Comparison of ENCODE assay signal across 8 mouse cellular contexts in the genomic region with DNA sequence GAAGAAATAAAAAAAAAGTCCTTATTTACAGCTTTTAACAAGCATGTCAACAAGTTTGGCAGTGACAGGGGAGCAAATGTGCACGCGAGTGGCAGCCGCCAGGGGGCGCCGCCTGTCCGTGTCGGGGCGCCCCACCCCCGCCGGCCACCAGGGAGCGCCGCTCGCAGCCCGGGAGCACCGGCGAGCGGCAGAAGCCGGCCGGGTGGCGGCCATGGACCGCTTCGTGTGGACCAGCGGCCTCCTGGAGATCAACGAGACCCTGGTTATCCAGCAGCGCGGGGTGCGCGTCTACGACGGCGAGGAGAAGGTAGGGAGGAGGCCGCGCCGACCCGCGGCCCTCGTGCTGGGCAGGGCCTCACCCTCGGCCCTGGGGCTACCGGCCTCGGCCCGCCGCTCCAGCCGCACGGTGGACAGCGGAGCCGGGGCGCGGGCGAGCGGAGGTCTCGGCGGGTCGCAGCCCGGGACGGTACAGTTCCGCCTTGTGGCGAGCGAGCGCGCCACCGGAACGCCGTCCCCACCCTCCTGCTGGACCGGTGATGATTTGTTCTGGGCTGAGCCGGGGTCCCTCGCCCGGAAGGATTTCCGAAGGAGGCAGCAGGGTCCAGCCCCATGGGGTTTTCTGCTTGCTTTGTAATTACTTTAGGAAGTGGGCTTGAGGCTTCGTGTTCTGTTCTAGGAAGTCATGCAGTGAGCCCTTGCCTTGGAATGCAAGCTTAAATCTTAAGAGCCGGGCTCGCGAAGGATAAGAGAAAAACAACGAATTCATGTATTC. TPM values are rescaled to one million over a fixed set of nuclear protein-coding genes. Genes with fewer than 3 reads are reported as not detected.
DNase-seq lines count a peak whose midpoint lies in the region; ATAC-seq and TF ChIP-seq lines count a peak whose summit lies in the region.

A gene (plus strand): TSS at position 150 of the 772 bp plus-strand sequence.

- TF ChIP-seq POLR2A in cortical plate, adult 2 months (IDR thresholded peaks at IDR 0.05; ENCODE audit: extremely low read depth, insufficient read depth, low read length), result no peak

- peak within 1 kb of the TSS; percentile 99 for H3K27ac ChIP-seq in cortical plate, adult 2 months (ENCODE audit: insufficient read depth, low read length)

- H3K4me1 ChIP-seq in cortical plate, adult 2 months (ENCODE audit: control insufficient read depth, insufficient read depth, low read length), result peaks cover under 1% of the 10 kb centered on the region; the same call in 1 of the 2 replicates

- TF ChIP-seq CTCF in cortical plate, adult 2 months (IDR thresholded peaks at IDR 0.05; ENCODE audit: extremely low read depth, insufficient read depth, low read length), result peak; percentile 66

- peak; percentile 86 for ATAC-seq in activated CD4-positive, CD25-positive, alpha-beta regulatory T cell, adult 4 months
- ATAC-seq in megakaryocyte progenitor cell, adult 5-6 weeks (replicated peaks; ENCODE audit: poor library complexity), result peak; percentile 89

- peak; percentile 94 for DNase-seq in gastrocnemius, postnatal 10 days
- DNase-seq in induced T-regulatory cell, adult 2 months (ENCODE audit: low read depth), result peak; percentile 91
- DNase-seq in left cerebral cortex, adult 9 months (ENCODE audit: low spot score in 2 of 2), result peak; percentile 52 to 86
- peak; percentile 88 for DNase-seq in right cerebral cortex, postnatal 14 days
- DNase-seq in urinary bladder, postnatal 36 days (ENCODE audit: low spot score in 2 of 2), result peak; percentile 86 to 87

- peak within 1 kb of the TSS; percentile 60 for H3K4me3 ChIP-seq in cortical plate, adult 2 months (ENCODE audit: insufficient read depth, low read length)

RNA-seq across cellular contexts. Expression of the gene that starts here (rescaled TPM):
- polyA plus RNA-seq in activated CD4-positive, CD25-positive, alpha-beta regulatory T cell, adult 4 months (2017; shearing (Covaris generic)), result 10 to 100 TPM; 30.5 to 41.2 TPM
- 14.2 and 14.7 TPM in 2 replicates for polyA plus RNA-seq in cortical plate, adult 2 months (2012; rRNA removed)
- 10 to 100 TPM; 29.0 to 31.1 TPM for total RNA-seq in gastrocnemius, postnatal 10 days (2021)
- total RNA-seq in megakaryocyte progenitor cell, adult 5-6 weeks (2015), result 37.9 and 44.6 TPM in 2 replicates
- 43.3 and 45.3 TPM in 2 replicates for total RNA-seq in megakaryocyte progenitor cell, adult 5-6 weeks (2017)

Comparison
In these comparisons a context has a peak if more than half of its experiments do, and no peak if none do; other contexts are left out.
1. Peak in every context shown above with its lines: DNase-seq, ATAC-seq, H3K4me3 ChIP-seq and H3K27ac ChIP-seq.